Mouse (Mus musculus) heart, embryonic 16.5 days (tissue): Measurements from ENCODE around the gene Kcnj6. TPM values are rescaled to one million over a fixed set of nuclear protein-coding genes. Genes with fewer than 3 reads are reported as not detected.

ENCODE experiments used
- ATAC-seq: fragments of 200-750 bp; cut with Nextera tagmentation; replicated peaks from 2 replicates; pipeline ENCODE4 v1.8.0; 2017; ENCODE audit warnings: moderate number of reproducible peaks; ENCODE audit not compliant: insufficient read depth, low FRiP score; ENCODE audit errors: extremely low read depth
- H3K27ac ChIP-seq: fragments of 300-500 bp; sonication (generic); 2 replicates; pipeline ENCODE4 v1.5.1; 2014; ENCODE audit warnings: mild to moderate bottlenecking, low read length, control low read depth, moderate library complexity
- H3K27me3 ChIP-seq: fragments of 300-500 bp; sonication (generic); 2 replicates; pipeline ENCODE4 v1.6.1; 2014; ENCODE audit warnings: low read length, mixed read lengths; ENCODE audit not compliant: control insufficient read depth, insufficient read depth
- H3K36me3 ChIP-seq: fragments of 300-500 bp; sonication (generic); 2 replicates; pipeline ENCODE4 v1.6.1; 2014; ENCODE audit not compliant: control insufficient read depth, insufficient read depth
- H3K4me1 ChIP-seq: fragments of 300-500 bp; sonication (generic); 2 replicates; pipeline ENCODE4 v1.6.1; 2014; ENCODE audit warnings: low read length, mixed read lengths; ENCODE audit not compliant: control insufficient read depth, insufficient read depth
- H3K4me2 ChIP-seq: fragments of 300-500 bp; sonication (generic); 2 replicates; pipeline ENCODE4 v1.6.1; 2014; ENCODE audit warnings: low read depth, mild to moderate bottlenecking, control low read depth, low read length
- H3K4me3 ChIP-seq: fragments of 300-500 bp; sonication (generic); 2 replicates; pipeline ENCODE4 v1.5.1; 2014; ENCODE audit warnings: mild to moderate bottlenecking, control low read depth, low read length
- H3K9ac ChIP-seq: fragments of 300-500 bp; sonication (generic); 2 replicates; pipeline ENCODE4 v1.6.1; 2014; ENCODE audit warnings: low read length, control low read depth
- H3K9me3 ChIP-seq: fragments of 300-500 bp; sonication (generic); replicated peaks from 2 replicates; pipeline ENCODE4 v1.6.1; 2016; ENCODE audit warnings: low read length; ENCODE audit not compliant: control insufficient read depth
- WGBS: fragments of 180-500 bp; shearing (Covaris S2); extraction: QIAGEN DNeasy Blood & Tissue Kit; methylation state at CpG from one replicate; pipeline ENCODE4 v1.1.7; 2014; 5-methylcytosine and 5-hydroxymethylcytosine counted together
- polyA plus RNA-seq: library from polyadenylated mRNA; unstranded; fragments of >200 nt; fragmentation: Nextera tagmentation; extraction: Ambion mirVana; gene quantifications from 2 replicates; pipeline ENCODE4 v1.2.1, GENCODE M21; 2015

Kcnj6 gene
- polyA plus RNA-seq, 1 experiment from 2014 or later = 0.07 TPM

DNA sequence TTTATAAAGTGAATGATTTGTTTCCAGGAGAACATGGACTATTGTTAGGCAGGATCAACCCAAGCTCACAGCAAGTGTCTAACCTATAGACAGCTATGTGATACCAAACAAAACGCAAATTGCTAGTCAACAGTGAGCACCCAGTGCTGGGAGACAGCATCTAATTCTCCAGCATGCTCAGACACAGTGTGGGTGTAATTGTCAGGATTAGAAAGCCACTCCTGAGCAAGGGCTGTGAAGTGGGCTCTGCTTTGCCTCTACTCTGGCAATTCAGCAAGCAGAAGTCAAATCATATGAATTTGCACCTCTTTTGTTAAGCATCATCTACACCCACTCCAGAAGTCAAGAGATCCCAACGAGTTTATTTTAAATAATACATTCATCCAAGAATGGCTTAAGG is 7.4 kb downstream of the Kcnj6 start:
- H3K4me2 ChIP-seq = no peak overlapping the region
- H3K9me3 ChIP-seq = no peaks in the 10 kb centered on the region; the same call in 1 of the 2 replicates
- H3K27ac ChIP-seq = no peak overlapping the region
- peaks cover 3% of the 10 kb centered on the region for H3K27me3 ChIP-seq
- no peak for ATAC-seq
- H3K9ac ChIP-seq = no peak overlapping the region
- 68% methylated on average over 2 of the region's 2 CpGs for WGBS
- H3K4me1 ChIP-seq = no peaks in the 10 kb centered on the region
- no peak overlapping the region for H3K4me3 ChIP-seq
- H3K36me3 ChIP-seq = no peaks in the 10 kb centered on the region

GRCm38 (mm10) chr16:94986731-94987130 is 10.8 kb downstream of the Kcnj6 start:
- no peaks in the 10 kb centered on the region; the same call in 1 of the 2 replicates for H3K9me3 ChIP-seq
- ATAC-seq = no peak
- no peaks in the 10 kb centered on the region for H3K4me1 ChIP-seq
- WGBS = 70% methylated on average over 9 of the region's 9 CpGs
- no peak overlapping the region for H3K27ac ChIP-seq
- no peak overlapping the region for H3K9ac ChIP-seq
- no peak overlapping the region for H3K4me3 ChIP-seq
- no peaks in the 10 kb centered on the region for H3K36me3 ChIP-seq
- H3K4me2 ChIP-seq = no peak overlapping the region
- H3K27me3 ChIP-seq = no peaks in the 10 kb centered on the region

GRCm38 (mm10) chr16:94984263-94984662 is 13.2 kb downstream of the Kcnj6 start:
- Histone ChIP-seq H3K27me3 (no peaks in the 10 kb centered on the region), H3K27ac (no peak overlapping the region), H3K4me1 (no peaks in the 10 kb centered on the region), H3K4me2 (no peak overlapping the region), H3K9me3 (no peaks in the 10 kb centered on the region; the same call in 1 of the 2 replicates), H3K4me3 (no peak overlapping the region), H3K36me3 (no peaks in the 10 kb centered on the region), H3K9ac (no peak overlapping the region)
- no peak for ATAC-seq
- 89% methylated on average over 3 of the region's 3 CpGs for WGBS

- no peak overlapping the region for H3K9ac ChIP-seq
- no peaks in the 10 kb centered on the region for H3K4me1 ChIP-seq
- no peak overlapping the region for H3K4me2 ChIP-seq
- 70% methylated on average over 2 of the region's 2 CpGs for WGBS
- no peak for ATAC-seq
- no peaks in the 10 kb centered on the region for H3K9me3 ChIP-seq
- no peaks in the 10 kb centered on the region for H3K36me3 ChIP-seq
- no peak overlapping the region for H3K27ac ChIP-seq
- H3K4me3 ChIP-seq = no peak overlapping the region
- H3K27me3 ChIP-seq = no peaks in the 10 kb centered on the region
These were observed 17.1 kb downstream of the Kcnj6 start for GRCm38 (mm10) chr16:94980374-94980773.

GRCm38 (mm10) chr16:94979499-94979898 is 18.0 kb downstream of the Kcnj6 start:
- no peak overlapping the region for H3K4me2 ChIP-seq
- no peak overlapping the region for H3K4me3 ChIP-seq
- no peak overlapping the region for H3K9ac ChIP-seq
- WGBS = 65% methylated on average over 9 of the region's 9 CpGs
- no peak overlapping the region for H3K27ac ChIP-seq
- no peak for ATAC-seq
- no peaks in the 10 kb centered on the region for H3K9me3 ChIP-seq
- no peaks in the 10 kb centered on the region for H3K36me3 ChIP-seq
- H3K27me3 ChIP-seq = no peaks in the 10 kb centered on the region
- no peaks in the 10 kb centered on the region for H3K4me1 ChIP-seq

DNA sequence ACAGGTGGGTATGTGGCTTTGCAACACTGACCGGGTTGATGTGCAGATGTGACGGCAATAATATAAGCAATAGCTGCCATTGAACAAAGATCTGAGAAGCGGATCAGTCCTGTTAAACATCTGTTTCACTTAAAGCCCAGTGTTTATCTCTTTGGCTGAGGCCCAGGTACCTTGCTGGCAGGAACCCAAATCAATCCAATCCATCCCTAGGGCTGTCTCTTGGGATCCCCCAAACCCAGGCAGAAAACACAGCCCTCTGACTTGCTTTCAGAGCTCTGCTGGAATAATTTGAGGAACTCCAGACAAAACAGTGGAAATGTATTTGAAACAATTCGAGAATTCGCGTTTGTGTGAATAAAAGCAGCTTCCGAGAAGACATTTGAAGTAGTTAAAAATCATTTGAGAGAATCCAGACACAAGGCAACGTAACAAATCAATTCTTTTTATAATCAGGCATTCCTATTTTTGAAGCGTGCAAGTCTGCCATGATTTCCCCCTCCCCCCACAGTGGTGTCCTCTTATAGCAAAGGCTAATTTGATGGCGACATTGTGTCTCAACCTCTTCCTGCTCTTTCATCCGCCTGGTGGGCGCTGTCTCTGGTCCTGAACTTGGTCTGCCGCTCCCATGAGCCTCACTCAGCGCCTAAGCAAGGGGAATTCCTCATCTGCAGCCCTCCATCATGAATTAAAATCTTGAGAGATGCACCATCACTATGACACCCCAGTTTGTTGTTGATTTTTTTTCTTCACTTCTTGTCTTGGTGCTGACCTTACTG is 25.2 kb downstream of the Kcnj6 start:
- no peak for ATAC-seq
- WGBS = 43% methylated on average over 14 of the region's 14 CpGs
- no peaks in the 10 kb centered on the region for H3K4me1 ChIP-seq

DNA sequence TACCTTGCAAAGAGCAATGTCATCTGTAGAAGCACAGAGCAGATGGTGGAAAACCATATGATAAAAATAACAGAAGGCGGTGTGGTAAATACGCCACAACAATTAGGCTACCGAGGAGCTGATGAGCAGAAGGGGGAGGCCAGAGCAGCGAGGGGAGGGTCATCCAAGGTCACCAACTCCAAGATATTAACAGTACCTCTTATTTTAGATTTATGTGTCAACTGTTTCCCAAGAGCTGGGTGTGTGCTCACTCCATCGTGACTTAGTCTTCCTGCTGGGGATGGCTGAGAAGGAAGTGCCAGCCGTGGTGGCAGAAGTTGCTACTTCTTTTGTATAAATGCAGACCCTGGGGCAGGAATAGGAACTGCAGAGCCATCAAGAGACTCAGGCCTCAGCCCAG is 28.6 kb downstream of the Kcnj6 start:
- WGBS = 63% methylated on average over 6 of the region's 6 CpGs
- Histone ChIP-seq H3K4me1 (no peaks in the 10 kb centered on the region), H3K4me3 (no peak overlapping the region), H3K36me3 (no peaks in the 10 kb centered on the region), H3K27me3 (no peaks in the 10 kb centered on the region), H3K4me2 (no peak overlapping the region), H3K27ac (no peak overlapping the region), H3K9ac (no peak overlapping the region), H3K9me3 (no peaks in the 10 kb centered on the region)
- no peak for ATAC-seq

More for the DNA sequence above, 25.2 kb downstream of the Kcnj6 start:
- Histone ChIP-seq H3K4me2 (no peak overlapping the region), H3K4me3 (no peak overlapping the region), H3K9me3 (no peaks in the 10 kb centered on the region), H3K27ac (no peak overlapping the region), H3K27me3 (no peaks in the 10 kb centered on the region), H3K36me3 (no peaks in the 10 kb centered on the region), H3K9ac (no peak overlapping the region)

DNA sequence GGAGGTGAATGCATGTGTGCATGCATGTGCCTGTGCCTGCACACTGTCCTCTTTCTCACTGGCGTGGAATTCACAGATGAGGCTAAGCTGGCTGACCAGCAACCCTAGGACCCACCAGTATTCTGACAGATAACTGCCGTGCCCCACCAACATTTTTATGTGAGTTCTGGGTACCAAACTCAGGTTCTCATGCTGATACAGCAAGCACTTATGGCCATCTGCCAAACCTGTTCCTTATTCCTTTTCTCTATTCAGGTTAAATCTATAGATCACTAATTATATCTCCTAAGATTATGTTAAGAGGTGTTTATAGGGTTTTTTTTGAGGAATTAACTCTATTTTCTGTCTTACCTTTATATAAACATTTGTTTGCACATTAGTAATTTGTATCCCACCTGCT is 29.0 kb downstream of the Kcnj6 start:
- Histone ChIP-seq H3K4me2 (no peak overlapping the region), H3K27ac (no peak overlapping the region), H3K9me3 (no peaks in the 10 kb centered on the region), H3K36me3 (no peaks in the 10 kb centered on the region), H3K4me1 (no peaks in the 10 kb centered on the region), H3K9ac (no peak overlapping the region), H3K27me3 (no peaks in the 10 kb centered on the region), H3K4me3 (no peak overlapping the region)
- no peak for ATAC-seq
- WGBS = 73% methylated on average over 2 of the region's 2 CpGs

GRCm38 (mm10) chr16:94957156-94957828 is 40.2 kb downstream of the Kcnj6 start:
- no peak overlapping the region for H3K27ac ChIP-seq
- no peaks in the 10 kb centered on the region for H3K4me1 ChIP-seq
- H3K4me2 ChIP-seq = no peak overlapping the region
- no peak for ATAC-seq
- H3K4me3 ChIP-seq = no peak overlapping the region
- no peaks in the 10 kb centered on the region for H3K36me3 ChIP-seq
- no peaks in the 10 kb centered on the region for H3K27me3 ChIP-seq
- H3K9ac ChIP-seq = no peak overlapping the region
- WGBS = 87% methylated on average over 9 of the region's 9 CpGs
- no peaks in the 10 kb centered on the region for H3K9me3 ChIP-seq
